Mouse (Mus musculus): Measurements from ENCODE around the gene 3110040N11Rik. TPM values are rescaled to one million over a fixed set of nuclear protein-coding genes. Genes with fewer than 3 reads are reported as not detected.

3110040N11Rik gene
- polyA plus RNA-seq, 2 experiments = 52.9 to 54.7 TPM

- peak within 1 kb of the TSS; percentile 92 for H3K9ac ChIP-seq (ENCODE audit: low read depth, low read length, severe bottlenecking)
- H3K36me3 ChIP-seq (ENCODE audit: control insufficient read depth, insufficient read depth, low read length) = no peaks in the 10 kb centered on the region
- no peaks in the 10 kb centered on the region for H3K9me3 ChIP-seq (ENCODE audit: control insufficient read depth, low read length)
- peak within 1 kb of the TSS; percentile 100 for H3K4me3 ChIP-seq (replicated peaks; ENCODE audit: low read length)
- peaks cover 10% of the 10 kb centered on the region for H3K4me1 ChIP-seq (ENCODE audit: control insufficient read depth, insufficient read depth, low read length)
- peak within 1 kb of the TSS; percentile 89 for H3K4me2 ChIP-seq (replicated peaks; ENCODE audit: low read depth, low read length, severe bottlenecking)
- 0 out of 2 replicates have a peak, but pooled peaks have one; percentile 34 for TF ChIP-seq POLR2A (IDR thresholded peaks at IDR 0.05; ENCODE audit: borderline replicate concordance, extremely low read depth, insufficient read depth, insufficient read length)
- peak within 1 kb of the TSS; percentile 84 for H3K27ac ChIP-seq (replicated peaks; ENCODE audit: low read depth, low read length)
- under 1% methylated on average over 52 of the region's 56 CpGs for WGBS
- DNase-seq (ENCODE audit: low spot score) (peak; percentile 94), ATAC-seq (ENCODE audit: low FRiP score, low read depth) (peak; percentile 97)
- no peaks in the 10 kb centered on the region for H3K27me3 ChIP-seq (ENCODE audit: control insufficient read depth, insufficient read depth, low read length)
Observed at GRCm38 (mm10) chr7:81762180-81763109, 26.8 kb downstream of the 3110040N11Rik start, which contains the start of gene Ramac. Gene Ramac (plus strand): TSS chr7:81762925.

- ATAC-seq (ENCODE audit: low FRiP score, low read depth) = no peak
- no peak overlapping the region for H3K9ac ChIP-seq (ENCODE audit: low read depth, low read length, severe bottlenecking)
- TF ChIP-seq POLR2A (IDR thresholded peaks at IDR 0.05; ENCODE audit: borderline replicate concordance, extremely low read depth, insufficient read depth, insufficient read length) = no peak
Observed at GRCm38 (mm10) chr7:81747956-81748355, 41.3 kb downstream of the 3110040N11Rik start.

GRCm38 (mm10) chr7:81744145-81744544 is 45.1 kb downstream of the 3110040N11Rik start:
- peak; percentile 68 for DNase-seq (ENCODE audit: low spot score)
- Histone ChIP-seq H3K9me3 (ENCODE audit: control insufficient read depth, low read length) (no peaks in the 10 kb centered on the region), H3K9ac (ENCODE audit: low read depth, low read length, severe bottlenecking) (no peak overlapping the region), H3K4me2 (replicated peaks; ENCODE audit: low read depth, low read length, severe bottlenecking) (no peak overlapping the region), H3K36me3 (ENCODE audit: control insufficient read depth, insufficient read depth, low read length) (no peaks in the 10 kb centered on the region), H3K4me1 (ENCODE audit: control insufficient read depth, insufficient read depth, low read length) (no peaks in the 10 kb centered on the region), H3K27ac (replicated peaks; ENCODE audit: low read depth, low read length) (no peak overlapping the region), H3K4me3 (replicated peaks; ENCODE audit: low read length) (no peak overlapping the region), H3K27me3 (ENCODE audit: control insufficient read depth, insufficient read depth, low read length) (no peaks in the 10 kb centered on the region)
- ATAC-seq (ENCODE audit: low FRiP score, low read depth) = peak; percentile 55; the same call in 1 of the 2 replicates
- no peak for TF ChIP-seq POLR2A (IDR thresholded peaks at IDR 0.05; ENCODE audit: borderline replicate concordance, extremely low read depth, insufficient read depth, insufficient read length)
- 53% methylated on average over 4 of the region's 4 CpGs for WGBS

More at GRCm38 (mm10) chr7:81747956-81748355, 41.3 kb downstream of the 3110040N11Rik start:
- no peaks in the 10 kb centered on the region for H3K36me3 ChIP-seq (ENCODE audit: control insufficient read depth, insufficient read depth, low read length)
- H3K4me2 ChIP-seq (replicated peaks; ENCODE audit: low read depth, low read length, severe bottlenecking) = no peak overlapping the region
- no peaks in the 10 kb centered on the region for H3K4me1 ChIP-seq (ENCODE audit: control insufficient read depth, insufficient read depth, low read length)
- H3K27me3 ChIP-seq (ENCODE audit: control insufficient read depth, insufficient read depth, low read length) = no peaks in the 10 kb centered on the region
- H3K4me3 ChIP-seq (replicated peaks; ENCODE audit: low read length) = no peak overlapping the region
- DNase-seq (ENCODE audit: low spot score) = no peak
- 83% methylated on average over 3 of the region's 3 CpGs for whole genome bisulfite sequencing
- no peak overlapping the region for H3K27ac ChIP-seq (replicated peaks; ENCODE audit: low read depth, low read length)
- H3K9me3 ChIP-seq (ENCODE audit: control insufficient read depth, low read length) = no peaks in the 10 kb centered on the region

GRCm38 (mm10) chr7:81740010-81740409 is 49.3 kb downstream of the 3110040N11Rik start:
- WGBS = 87% methylated on average over 7 of the region's 7 CpGs
- H3K4me3 ChIP-seq (replicated peaks; ENCODE audit: low read length) = no peak overlapping the region
- H3K27ac ChIP-seq (replicated peaks; ENCODE audit: low read depth, low read length) = no peak overlapping the region
- no peaks in the 10 kb centered on the region for H3K36me3 ChIP-seq (ENCODE audit: control insufficient read depth, insufficient read depth, low read length)
- H3K4me2 ChIP-seq (replicated peaks; ENCODE audit: low read depth, low read length, severe bottlenecking) = no peak overlapping the region
- no peaks in the 10 kb centered on the region for H3K9me3 ChIP-seq (ENCODE audit: control insufficient read depth, low read length)
- ATAC-seq (ENCODE audit: low FRiP score, low read depth) (no peak), DNase-seq (ENCODE audit: low spot score) (no peak)
- no peaks in the 10 kb centered on the region for H3K4me1 ChIP-seq (ENCODE audit: control insufficient read depth, insufficient read depth, low read length)
- TF ChIP-seq POLR2A (IDR thresholded peaks at IDR 0.05; ENCODE audit: borderline replicate concordance, extremely low read depth, insufficient read depth, insufficient read length) = no peak
- H3K27me3 ChIP-seq (ENCODE audit: control insufficient read depth, insufficient read depth, low read length) = no peaks in the 10 kb centered on the region
- H3K9ac ChIP-seq (ENCODE audit: low read depth, low read length, severe bottlenecking) = no peak overlapping the region

GRCm38 (mm10) chr7:81738720-81739385 is 50.4 kb downstream of the 3110040N11Rik start:
- no peak overlapping the region for H3K27ac ChIP-seq (replicated peaks; ENCODE audit: low read depth, low read length)
- TF ChIP-seq POLR2A (IDR thresholded peaks at IDR 0.05; ENCODE audit: borderline replicate concordance, extremely low read depth, insufficient read depth, insufficient read length) = no peak
- no peaks in the 10 kb centered on the region for H3K4me1 ChIP-seq (ENCODE audit: control insufficient read depth, insufficient read depth, low read length)
- no peak for ATAC-seq (ENCODE audit: low FRiP score, low read depth)
- no peak for DNase-seq (ENCODE audit: low spot score)
- no peak overlapping the region for H3K9ac ChIP-seq (ENCODE audit: low read depth, low read length, severe bottlenecking)
- H3K27me3 ChIP-seq (ENCODE audit: control insufficient read depth, insufficient read depth, low read length) = no peaks in the 10 kb centered on the region
- H3K9me3 ChIP-seq (ENCODE audit: control insufficient read depth, low read length) = no peaks in the 10 kb centered on the region
- H3K4me2 ChIP-seq (replicated peaks; ENCODE audit: low read depth, low read length, severe bottlenecking) = no peak overlapping the region
- no peak overlapping the region for H3K4me3 ChIP-seq (replicated peaks; ENCODE audit: low read length)
- 76% methylated on average over 8 of the region's 8 CpGs for WGBS
- no peaks in the 10 kb centered on the region for H3K36me3 ChIP-seq (ENCODE audit: control insufficient read depth, insufficient read depth, low read length)
